In the genomic region with DNA sequence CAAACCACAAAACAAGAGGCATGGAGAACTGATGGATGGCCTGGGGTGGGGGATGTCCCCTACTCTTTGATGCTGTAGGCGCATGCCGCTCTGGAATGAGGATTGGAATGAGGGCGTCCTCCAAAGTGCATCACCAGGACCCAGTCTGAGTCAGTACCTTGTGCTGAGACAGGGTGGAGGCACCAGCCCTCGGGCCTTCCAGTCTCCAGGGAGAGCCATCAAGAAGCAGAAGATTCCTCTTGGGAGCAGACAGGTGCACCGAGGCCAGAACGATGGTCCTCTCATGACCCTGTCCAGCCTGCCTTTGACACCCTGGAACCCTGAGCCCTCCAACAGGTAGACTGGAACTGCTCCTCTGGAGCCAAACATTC, we compare ENCODE assay signal across 9 mouse cellular contexts. TPM values are rescaled to one million over a fixed set of nuclear protein-coding genes. Genes with fewer than 3 reads are reported as not detected.
DNase-seq lines count a peak whose midpoint lies in the region; ATAC-seq lines count a peak whose summit lies in the region.
"Had no signal": no experiment of that assay in that cellular context is flagged by ENCODE, and none has a peak within 500 bp of the region (broad histone marks: within the 10 kb centered on the region; RNA-seq: fewer than 3 reads in every experiment).

No protein-coding gene starts in this region.

- no peak overlapping the region for H3K27ac ChIP-seq in heart, embryonic 11.5 days (ENCODE audit: low read depth, low read length)
- H3K27ac ChIP-seq in neural tube, embryonic 13.5 days (replicated peaks), result no peak overlapping the region
- no peak overlapping the region for H3K27ac ChIP-seq in embryonic facial prominence, embryonic 15.5 days (replicated peaks)
- no peak overlapping the region for H3K27ac ChIP-seq in stomach, embryonic 14.5 days (ENCODE audit: low read length)

- WGBS in heart, embryonic 11.5 days (ENCODE audit: insufficient replicate concordance), result 60% methylated on average over 6 of the region's 6 CpGs
- 77% methylated on average over 6 of the region's 6 CpGs for WGBS in neural tube, embryonic 13.5 days
- WGBS in embryonic facial prominence, embryonic 15.5 days, result 66% methylated on average over 6 of the region's 6 CpGs
- 76% methylated on average over 6 of the region's 6 CpGs for WGBS in stomach, embryonic 14.5 days

- intact Hi-C loops in left cerebral cortex, postnatal 25 days (cut with DNase I), result loop anchor here (1.0 to 2.0 kb wide), 2 partner anchors 19 to 25 kb away; a partner anchor contains a TSS

- no peak for ATAC-seq in heart, embryonic 11.5 days (replicated peaks; ENCODE audit: insufficient number of reproducible peaks, low FRiP score, low TSS enrichment)
- ATAC-seq in neural tube, embryonic 13.5 days (ENCODE audit: low read depth), result no peak
- ATAC-seq in embryonic facial prominence, embryonic 15.5 days (ENCODE audit: insufficient number of reproducible peaks, low FRiP score, low TSS enrichment, low read depth), result no peak
- ATAC-seq in stomach, embryonic 14.5 days (ENCODE audit: insufficient number of reproducible peaks, insufficient read depth, low FRiP score, low read depth), result no peak
- ATAC-seq: Patski had no signal

- H3K4me3 ChIP-seq in heart, embryonic 11.5 days (ENCODE audit: low read depth, low read length), result no peak overlapping the region
- no peak overlapping the region for H3K4me3 ChIP-seq in neural tube, embryonic 13.5 days
- H3K4me3 ChIP-seq in embryonic facial prominence, embryonic 15.5 days (replicated peaks), result no peak overlapping the region
- no peak overlapping the region for H3K4me3 ChIP-seq in stomach, embryonic 14.5 days (ENCODE audit: low read depth, low read length)

- no peaks in the 10 kb centered on the region for H3K27me3 ChIP-seq in heart, embryonic 11.5 days (ENCODE audit: control insufficient read depth, insufficient read depth, low read length)
- H3K27me3 ChIP-seq in neural tube, embryonic 13.5 days, result peaks cover 7% of the 10 kb centered on the region
- H3K27me3 ChIP-seq in embryonic facial prominence, embryonic 15.5 days, result no peaks in the 10 kb centered on the region
- no peaks in the 10 kb centered on the region for H3K27me3 ChIP-seq in stomach, embryonic 14.5 days (ENCODE audit: control insufficient read depth, insufficient read depth, low read length)
- H3K27me3 ChIP-seq: Patski had no signal

- peaks cover 38% of the 10 kb centered on the region for H3K4me1 ChIP-seq in heart, embryonic 11.5 days (ENCODE audit: control insufficient read depth, insufficient read depth, low read length)
- H3K4me1 ChIP-seq in neural tube, embryonic 13.5 days (replicated peaks), result peaks cover 47% of the 10 kb centered on the region
- peaks cover 33% of the 10 kb centered on the region for H3K4me1 ChIP-seq in embryonic facial prominence, embryonic 15.5 days
- H3K4me1 ChIP-seq in stomach, embryonic 14.5 days (ENCODE audit: control insufficient read depth, insufficient read depth, low read length), result peaks cover 25% of the 10 kb centered on the region

- H3K9ac ChIP-seq in heart, embryonic 11.5 days (ENCODE audit: low read depth, low read length), result no peak overlapping the region
- no peak overlapping the region for H3K9ac ChIP-seq in neural tube, embryonic 13.5 days
- H3K9ac ChIP-seq in embryonic facial prominence, embryonic 15.5 days, result no peak overlapping the region
- no peak overlapping the region for H3K9ac ChIP-seq in stomach, embryonic 14.5 days (replicated peaks; ENCODE audit: low read depth, low read length)

- H3K36me3 ChIP-seq in heart, embryonic 11.5 days (ENCODE audit: control insufficient read depth, insufficient read depth, low read length), result no peaks in the 10 kb centered on the region
- H3K36me3 ChIP-seq in neural tube, embryonic 13.5 days, result no peaks in the 10 kb centered on the region
- no peaks in the 10 kb centered on the region for H3K36me3 ChIP-seq in embryonic facial prominence, embryonic 15.5 days
- no peaks in the 10 kb centered on the region for H3K36me3 ChIP-seq in stomach, embryonic 14.5 days (ENCODE audit: control insufficient read depth, insufficient read depth, low read length)

- peak overlapping the region; percentile 97 for H3K4me2 ChIP-seq in heart, embryonic 11.5 days
- peak overlapping the region; percentile 88 for H3K4me2 ChIP-seq in neural tube, embryonic 13.5 days
- H3K4me2 ChIP-seq in embryonic facial prominence, embryonic 15.5 days (replicated peaks), result peak overlapping the region; percentile 95
- H3K4me2 ChIP-seq in stomach, embryonic 14.5 days (replicated peaks; ENCODE audit: low read depth, low read length), result peak overlapping the region; percentile 89; the same call in 1 of the 2 replicates

- no peak for DNase-seq in heart, adult 8-10 months (ENCODE audit: low spot score)
- no peak for DNase-seq in neural tube, embryonic 10.5 days (ENCODE audit: extremely low spot score, low spot score)
- no peak for DNase-seq in left cerebral cortex, postnatal 25 days (ENCODE audit: low spot score in 2 of 2)
- no peak for DNase-seq in spleen, adult 18-20 months

- H3K9me3 ChIP-seq in heart, embryonic 11.5 days (replicated peaks; ENCODE audit: control insufficient read depth, low read length), result no peaks in the 10 kb centered on the region
- no peaks in the 10 kb centered on the region for H3K9me3 ChIP-seq in neural tube, embryonic 13.5 days
- no peaks in the 10 kb centered on the region for H3K9me3 ChIP-seq in embryonic facial prominence, embryonic 15.5 days (replicated peaks)
- H3K9me3 ChIP-seq in stomach, embryonic 14.5 days (ENCODE audit: control insufficient read depth, low read depth, low read length), result no peaks in the 10 kb centered on the region

RNA-seq across cellular contexts. Expression of a gene that starts 1.1 kb away (rescaled TPM):
- 51.3 and 53.8 TPM in 2 replicates for polyA plus RNA-seq in heart, embryonic 11.5 days (2014; fragmentation: Nextera tagmentation; extraction: Ambion mirVana)
- 100 to 1,000 TPM; 160 to 205 (median 195) TPM for total RNA-seq in heart, adult 8-10 months (2022)
- polyA plus RNA-seq in neural tube, embryonic 13.5 days (2015; fragmentation: Nextera tagmentation; extraction: Ambion mirVana), result 8.7 and 12.6 TPM in 2 replicates
- 28.2 and 29.5 TPM in 2 replicates for polyA plus RNA-seq in embryonic facial prominence, embryonic 15.5 days (2015; fragmentation: Nextera tagmentation; extraction: Ambion mirVana)
- 10.5 and 15.0 TPM in 2 replicates for polyA plus RNA-seq in stomach, embryonic 14.5 days (2014; fragmentation: Nextera tagmentation; extraction: Ambion mirVana)
- total RNA-seq in left cerebral cortex, postnatal 25 days (2021), result 100 to 1,000 TPM in 1 of 2 experiments, 10 to 100 TPM in 1; 72.3 to 106 TPM

RNA-seq across cellular contexts. Expression of a gene that starts 24.8 kb away (rescaled TPM):
- polyA plus RNA-seq in heart, embryonic 11.5 days (2014; fragmentation: Nextera tagmentation; extraction: Ambion mirVana), result 0.86 and 0.90 TPM in 2 replicates
- total RNA-seq in heart, adult 8-10 months (2022), result 10 to 100 TPM in 2 of 4 experiments, 1 to 10 TPM in 2; 8.9 to 12.4 (median 11.0) TPM
- 1.2 and 2.8 TPM in 2 replicates for polyA plus RNA-seq in neural tube, embryonic 13.5 days (2015; fragmentation: Nextera tagmentation; extraction: Ambion mirVana)
- polyA plus RNA-seq in embryonic facial prominence, embryonic 15.5 days (2015; fragmentation: Nextera tagmentation; extraction: Ambion mirVana), result 11.7 and 14.1 TPM in 2 replicates
- 0.88 and 1.5 TPM in 2 replicates for polyA plus RNA-seq in stomach, embryonic 14.5 days (2014; fragmentation: Nextera tagmentation; extraction: Ambion mirVana)
- 100 to 1,000 TPM; 826 to 894 TPM for total RNA-seq in left cerebral cortex, postnatal 25 days (2021)
- polyA plus RNA-seq: Patski had no signal

RNA-seq across cellular contexts. Expression of a gene that starts 33.6 kb away (rescaled TPM):
- 0.16 TPM in 1 of 2 replicates, not detected in the other for polyA plus RNA-seq in heart, embryonic 11.5 days (2014; fragmentation: Nextera tagmentation; extraction: Ambion mirVana)
- not detected for total RNA-seq in heart, adult 8-10 months (2022)
- polyA plus RNA-seq in neural tube, embryonic 13.5 days (2015; fragmentation: Nextera tagmentation; extraction: Ambion mirVana), result not detected in 2 replicates
- polyA plus RNA-seq in embryonic facial prominence, embryonic 15.5 days (2015; fragmentation: Nextera tagmentation; extraction: Ambion mirVana), result 0.08 and 0.20 TPM in 2 replicates
- 0.26 and 0.28 TPM in 2 replicates for polyA plus RNA-seq in stomach, embryonic 14.5 days (2014; fragmentation: Nextera tagmentation; extraction: Ambion mirVana)
- 1 to 10 TPM in 1 of 2 experiments, under 1 TPM in 1; 0.55 to 1.6 TPM for total RNA-seq in left cerebral cortex, postnatal 25 days (2021)

RNA-seq across cellular contexts. Expression of a gene that starts 39.1 kb away (rescaled TPM):
- 0.43 and 1.2 TPM in 2 replicates for polyA plus RNA-seq in heart, embryonic 11.5 days (2014; fragmentation: Nextera tagmentation; extraction: Ambion mirVana)
- 10 to 100 TPM in 1 of 4 experiments, 1 to 10 TPM in 3; 7.6 to 12.9 (median 8.9) TPM for total RNA-seq in heart, adult 8-10 months (2022)
- polyA plus RNA-seq in neural tube, embryonic 13.5 days (2015; fragmentation: Nextera tagmentation; extraction: Ambion mirVana), result 3.1 and 3.6 TPM in 2 replicates
- 5.3 and 6.0 TPM in 2 replicates for polyA plus RNA-seq in embryonic facial prominence, embryonic 15.5 days (2015; fragmentation: Nextera tagmentation; extraction: Ambion mirVana)
- 2.3 and 2.8 TPM in 2 replicates for polyA plus RNA-seq in stomach, embryonic 14.5 days (2014; fragmentation: Nextera tagmentation; extraction: Ambion mirVana)
- total RNA-seq in left cerebral cortex, postnatal 25 days (2021), result 10 to 100 TPM; 23.1 to 26.1 TPM

RNA-seq across cellular contexts. Expression of a gene that starts 45.4 kb away (rescaled TPM):
- 0.28 TPM in 1 of 2 replicates, not detected in the other for polyA plus RNA-seq in heart, embryonic 11.5 days (2014; fragmentation: Nextera tagmentation; extraction: Ambion mirVana)
- total RNA-seq in heart, adult 8-10 months (2022), result under 1 TPM; 0.11 to 0.47 (median 0.30) TPM
- 0.18 and 0.28 TPM in 2 replicates for polyA plus RNA-seq in neural tube, embryonic 13.5 days (2015; fragmentation: Nextera tagmentation; extraction: Ambion mirVana)
- polyA plus RNA-seq in embryonic facial prominence, embryonic 15.5 days (2015; fragmentation: Nextera tagmentation; extraction: Ambion mirVana), result 0.27 and 0.46 TPM in 2 replicates
- 0.43 and 0.52 TPM in 2 replicates for polyA plus RNA-seq in stomach, embryonic 14.5 days (2014; fragmentation: Nextera tagmentation; extraction: Ambion mirVana)
- under 1 TPM; 0.14 to 0.27 TPM for total RNA-seq in left cerebral cortex, postnatal 25 days (2021)
